Mouse (Mus musculus) cerebellum, adult 2 months (tissue): Measurements from ENCODE around the gene Tec.

ENCODE experiments used
- CTCF ChIP-seq: fragments of 200-500 bp; IDR thresholded peaks from 2 replicates; pipeline ENCODE4 v1.5.1; 2011; ENCODE audit warnings: low read depth, mild to moderate bottlenecking, control low read depth, low read length, moderate library complexity, borderline replicate concordance; ENCODE audit not compliant: insufficient read depth
- POLR2A ChIP-seq: fragments of 200-500 bp; IDR thresholded peaks from 2 replicates; pipeline ENCODE4 v1.6.1; 2011; ENCODE audit warnings: low read length, control low read depth, borderline replicate concordance; ENCODE audit not compliant: insufficient read depth

DNA sequence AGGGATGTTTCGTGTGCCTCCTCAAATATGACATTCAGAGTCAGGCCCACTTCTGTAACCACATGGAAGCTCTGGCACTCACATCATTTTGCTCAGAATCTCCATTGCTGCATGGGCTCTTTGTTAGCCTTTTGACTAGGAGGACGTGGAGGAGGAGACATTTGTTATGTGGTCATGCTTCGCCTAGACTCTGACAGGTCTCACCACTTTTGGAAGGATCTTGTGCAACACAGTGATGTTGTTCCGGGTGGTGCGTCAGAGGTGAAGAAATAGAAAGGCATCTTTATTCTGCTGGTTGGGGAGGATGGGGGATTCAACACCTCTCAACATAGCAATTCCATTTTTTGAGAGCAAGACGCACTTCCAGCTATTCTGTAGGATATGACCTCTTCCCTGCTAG lies 39.1 kb upstream of the Tec start:
- TF ChIP-seq CTCF = no peak
- no peak for TF ChIP-seq POLR2A
